11 mouse cellular contexts compared by ENCODE assay signal in the genomic region with DNA sequence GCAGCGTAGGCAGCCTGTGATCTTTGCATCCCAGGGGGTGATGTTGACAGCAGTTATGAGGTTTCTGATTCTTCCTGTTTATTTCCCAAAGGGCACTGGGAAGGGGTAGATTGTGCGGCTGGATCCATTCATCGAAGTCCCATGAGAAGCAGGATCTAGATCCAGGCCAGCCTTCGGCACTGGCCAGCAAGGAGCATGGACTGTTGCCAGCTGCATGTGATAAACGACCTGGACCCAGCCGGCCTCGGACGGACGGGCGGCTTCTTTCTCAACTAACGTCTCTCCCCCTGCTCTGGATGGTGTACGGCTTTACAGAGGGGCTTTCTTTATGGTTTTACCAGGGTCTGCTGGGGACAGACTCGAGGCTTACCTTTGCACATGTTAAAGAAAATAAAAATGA. TPM values are rescaled to one million over a fixed set of nuclear protein-coding genes. Genes with fewer than 3 reads are reported as not detected.
DNase-seq lines count a peak whose midpoint lies in the region; TF ChIP-seq lines count a peak whose summit lies in the region.
"Had no signal": no experiment of that assay in that cellular context is flagged by ENCODE, and none has a peak within 500 bp of the region (broad histone marks: within the 10 kb centered on the region; RNA-seq: fewer than 3 reads in every experiment).

No protein-coding gene starts in this region.

- H3K9me3 ChIP-seq in E14TG2a.4 (ENCODE audit: low read length), result peaks cover 4% of the 10 kb centered on the region; the same call in 1 of the 2 replicates
- H3K9me3 ChIP-seq: midbrain, embryonic 12.5 days had no signal

- H3K36me3 ChIP-seq in E14TG2a.4 (ENCODE audit: insufficient read depth, low read length), result peaks cover 6% of the 10 kb centered on the region

- 0 out of 2 replicates have a peak overlapping the region, but pooled peaks have one; percentile 27 for H3K4me3 ChIP-seq in E14TG2a.4 (replicated peaks; ENCODE audit: low read length)
- H3K4me3 ChIP-seq: midbrain, embryonic 12.5 days had no signal

- peaks cover 55% of the 10 kb centered on the region for H3K4me1 ChIP-seq in E14TG2a.4 (replicated peaks; ENCODE audit: low read depth, low read length)

- no peak for TF ChIP-seq CTCF in E14TG2a.4 (conservative IDR thresholded peaks at IDR 0.05; ENCODE audit: low read length)

- DNase-seq in cerebellum, adult 8-10 months, result peak; percentile 41
- DNase-seq in cerebellum, postnatal 4 days (ENCODE audit: low spot score in 2 of 2), result no peak
- DNase-seq in kidney, adult 9 months, result peak; percentile 7
- no peak for DNase-seq in kidney, adult 18-20 months
- DNase-seq in adrenal gland, postnatal 36 days, result peak; percentile 74 to 76
- DNase-seq in right cerebral cortex, postnatal 25 days, result no peak
- DNase-seq in spleen, adult 18-20 months, result no peak
- DNase-seq: B cell, adult 2 months had no signal

- peaks cover 62% of the 10 kb centered on the region for H3K27me3 ChIP-seq in E14TG2a.4 (ENCODE audit: insufficient read depth, low read length)

RNA-seq across cellular contexts. Expression of a gene that starts 42.0 kb away (rescaled TPM):
- total RNA-seq in adrenal gland, postnatal 36 days (2021), result 1 to 10 TPM in 1 of 2 experiments, not detected in 1; 1.1 TPM
- total RNA-seq: heart, adult 8-10 months had no signal

Comparison
In these comparisons a context has a peak if more than half of its experiments do, and no peak if none do; other contexts are left out.
1. DNase-seq: peak in cerebellum, adult 8-10 months (single experiment), kidney, adult 9 months (single experiment) and adrenal gland, postnatal 36 days (2 of 2); none in cerebellum, postnatal 4 days (0 of 2), kidney, adult 18-20 months (single experiment), right cerebral cortex, postnatal 25 days (single experiment) and spleen, adult 18-20 months (0 of 2).